Mouse (Mus musculus) hindbrain, embryonic 12.5 days (tissue): Measurements from ENCODE around the gene Mfsd4b3. TPM values are rescaled to one million over a fixed set of nuclear protein-coding genes. Genes with fewer than 3 reads are reported as not detected.
"Not testable (repeated sequence)": the region's sequence is repeated elsewhere in the genome, so short reads cannot be mapped to it uniquely, and the experiment has no call there.

Experiments
- ATAC-seq: fragments of 200-750 bp; cut with Nextera tagmentation; 2 replicates; pipeline ENCODE4 v1.8.0; 2017; ENCODE audit warnings: moderate TSS enrichment; ENCODE audit not compliant: low FRiP score
- H3K27ac ChIP-seq: fragments of 300-500 bp; sonication (generic); 2 replicates; pipeline ENCODE4 v1.5.1; 2016; ENCODE audit warnings: mild to moderate bottlenecking
- H3K27me3 ChIP-seq: fragments of 300-500 bp; sonication (generic); 2 replicates; pipeline ENCODE4 v1.6.1; 2016; ENCODE audit warnings: mild to moderate bottlenecking
- H3K36me3 ChIP-seq: fragments of 300-500 bp; sonication (generic); 2 replicates; pipeline ENCODE4 v1.6.1; 2016; ENCODE audit warnings: mild to moderate bottlenecking
- H3K4me1 ChIP-seq: fragments of 300-500 bp; sonication (generic); 2 replicates; pipeline ENCODE4 v1.6.1; 2016
- H3K4me2 ChIP-seq: fragments of 300-500 bp; sonication (generic); replicated peaks from 2 replicates; pipeline ENCODE4 v1.6.1; 2016; ENCODE audit warnings: mild to moderate bottlenecking
- H3K4me3 ChIP-seq: fragments of 300-500 bp; sonication (generic); 2 replicates; pipeline ENCODE4 v1.5.1; 2016; ENCODE audit warnings: mild to moderate bottlenecking
- H3K9ac ChIP-seq: fragments of 300-500 bp; sonication (generic); 2 replicates; pipeline ENCODE4 v1.6.1; 2016; ENCODE audit warnings: mild to moderate bottlenecking, moderate library complexity
- H3K9me3 ChIP-seq: fragments of 300-500 bp; sonication (generic); replicated peaks from 2 replicates; pipeline ENCODE4 v1.6.1; 2016; ENCODE audit warnings: mild to moderate bottlenecking
- WGBS: fragments of 180-500 bp; shearing (Covaris S2); methylation state at CpG from one replicate; pipeline ENCODE4 v1.1.7; 2016; 5-methylcytosine and 5-hydroxymethylcytosine counted together
- polyA plus RNA-seq: library from polyadenylated mRNA; unstranded; fragments of >200 nt; fragmentation: Nextera tagmentation; extraction: Ambion mirVana; gene quantifications from 2 replicates; pipeline ENCODE4 v1.2.1, GENCODE M21; 2016

Mfsd4b3 gene
- polyA plus RNA-seq, 1 experiment from 2014 or later: 0.19 TPM

DNA sequence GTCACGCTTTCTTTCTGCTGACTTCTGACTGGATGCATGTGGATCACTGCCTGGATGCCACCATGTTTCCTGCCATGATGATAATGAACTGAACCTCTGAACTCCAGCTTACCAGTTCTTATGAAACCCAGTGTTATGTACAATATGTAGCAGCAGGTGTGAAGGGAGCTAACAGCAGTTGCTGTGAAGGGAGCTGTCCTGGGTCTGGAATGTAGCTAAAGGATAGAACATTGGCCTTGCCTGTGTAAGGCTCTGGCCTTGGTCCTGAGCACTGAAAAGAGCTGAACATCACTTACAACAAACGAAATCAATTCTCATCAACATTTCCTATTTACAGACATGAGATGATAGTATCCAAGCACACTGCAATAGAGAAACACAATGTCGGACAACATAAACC, 7.6 kb upstream of the Mfsd4b3 start:
- ATAC-seq: no peak

DNA sequence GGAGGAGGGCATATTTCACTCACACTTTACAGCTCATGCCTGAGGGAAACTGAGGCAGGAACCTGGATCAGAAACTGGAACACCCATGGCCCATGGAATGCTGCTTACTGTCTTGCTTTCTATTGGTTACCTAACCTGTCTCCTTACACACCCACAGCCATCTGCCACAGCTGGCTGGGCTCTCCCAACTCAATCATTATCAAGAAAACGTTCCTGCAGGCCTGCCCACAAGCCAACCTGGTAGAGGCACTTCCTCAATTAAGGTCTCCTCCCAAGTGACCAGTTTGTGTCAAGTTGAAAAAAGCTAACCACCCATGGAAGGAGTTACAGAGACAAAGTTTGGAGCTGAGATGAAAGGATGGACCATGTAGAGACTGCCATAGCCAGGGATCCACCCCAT, 2.0 kb upstream of the Mfsd4b3 start:
- H3K4me2 ChIP-seq: no peak overlapping the region
- H3K9me3 ChIP-seq: no peaks in the 10 kb centered on the region
- H3K4me1 ChIP-seq: peaks cover 7% of the 10 kb centered on the region; the same call in 1 of the 2 replicates
- ATAC-seq: no peak
- no peak overlapping the region for H3K27ac ChIP-seq
- H3K4me3 ChIP-seq: no peak overlapping the region
- H3K27me3 ChIP-seq: no peaks in the 10 kb centered on the region; the same call in 1 of the 2 replicates
- H3K36me3 ChIP-seq: no peaks in the 10 kb centered on the region
- H3K9ac ChIP-seq: no peak overlapping the region
- WGBS: 61% methylated on average over 1 of the region's 1 CpGs

More for the DNA sequence above, 7.6 kb upstream of the Mfsd4b3 start:
- Histone ChIP-seq H3K9ac (no peak overlapping the region), H3K9me3 (no peaks in the 10 kb centered on the region), H3K4me1 (no peaks in the 10 kb centered on the region), H3K4me3 (no peak overlapping the region), H3K27ac (no peak overlapping the region), H3K27me3 (no peaks in the 10 kb centered on the region), H3K4me2 (no peak overlapping the region), H3K36me3 (no peaks in the 10 kb centered on the region)
- 89% methylated on average over 3 of the region's 3 CpGs for WGBS

DNA sequence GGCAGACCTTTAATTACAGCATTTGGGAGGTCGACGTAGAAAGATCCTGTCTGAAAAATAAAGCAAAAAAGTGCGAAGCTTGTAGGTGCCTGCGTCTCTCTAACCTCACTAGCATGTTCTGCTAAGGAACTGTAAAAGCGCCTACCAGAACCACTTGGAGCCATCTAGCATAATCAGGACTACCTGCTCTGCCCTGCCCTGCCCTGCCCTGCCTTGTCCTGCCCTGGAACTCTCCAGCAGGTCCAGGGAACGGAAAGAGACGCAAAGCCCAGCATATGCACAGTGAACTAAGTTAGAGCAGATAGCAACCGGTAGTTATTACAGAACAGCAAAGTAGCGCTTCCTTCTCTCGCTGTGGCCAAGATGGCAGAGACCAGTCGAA, 479 bp upstream of the Mfsd4b3 start:
- H3K9ac ChIP-seq: no peak overlapping the region
- no peak overlapping the region for H3K27ac ChIP-seq
- no peaks in the 10 kb centered on the region for H3K36me3 ChIP-seq
- no peaks in the 10 kb centered on the region; the same call in 1 of the 2 replicates for H3K27me3 ChIP-seq
- H3K4me3 ChIP-seq: peak overlapping the region; percentile 50
- H3K9me3 ChIP-seq: no peaks in the 10 kb centered on the region
- ATAC-seq: peak; percentile 51
- H3K4me2 ChIP-seq: peak overlapping the region; percentile 98
- WGBS: 45% methylated on average over 11 of the region's 11 CpGs
- H3K4me1 ChIP-seq: peaks cover 7% of the 10 kb centered on the region; the same call in 1 of the 2 replicates

- Histone ChIP-seq H3K4me3 (no peak overlapping the region), H3K9me3 (no peaks in the 10 kb centered on the region), H3K9ac (no peak overlapping the region), H3K36me3 (no peaks in the 10 kb centered on the region), H3K4me1 (peaks cover 7% of the 10 kb centered on the region; the same call in 1 of the 2 replicates), H3K27me3 (no peaks in the 10 kb centered on the region; the same call in 1 of the 2 replicates), H3K4me2 (no peak overlapping the region), H3K27ac (no peak overlapping the region)
- WGBS: 78% methylated on average over 4 of the region's 4 CpGs
- ATAC-seq: no peak
Measured at GRCm38 (mm10) chr10:39958266-39958665, 1.7 kb downstream of the Mfsd4b3 start.

- 69% methylated on average over 2 of the region's 2 CpGs for WGBS
- no peak overlapping the region for H3K4me2 ChIP-seq
- H3K27ac ChIP-seq: no peak overlapping the region
- H3K4me3 ChIP-seq: no peak overlapping the region
- H3K9me3 ChIP-seq: no peaks in the 10 kb centered on the region
- H3K36me3 ChIP-seq: no peaks in the 10 kb centered on the region
- peaks cover 7% of the 10 kb centered on the region; the same call in 1 of the 2 replicates for H3K4me1 ChIP-seq
- H3K9ac ChIP-seq: no peak overlapping the region
- no peak for ATAC-seq
- H3K27me3 ChIP-seq: no peaks in the 10 kb centered on the region; the same call in 1 of the 2 replicates
Measured at GRCm38 (mm10) chr10:39956340-39956878, 3.5 kb downstream of the Mfsd4b3 start.

DNA sequence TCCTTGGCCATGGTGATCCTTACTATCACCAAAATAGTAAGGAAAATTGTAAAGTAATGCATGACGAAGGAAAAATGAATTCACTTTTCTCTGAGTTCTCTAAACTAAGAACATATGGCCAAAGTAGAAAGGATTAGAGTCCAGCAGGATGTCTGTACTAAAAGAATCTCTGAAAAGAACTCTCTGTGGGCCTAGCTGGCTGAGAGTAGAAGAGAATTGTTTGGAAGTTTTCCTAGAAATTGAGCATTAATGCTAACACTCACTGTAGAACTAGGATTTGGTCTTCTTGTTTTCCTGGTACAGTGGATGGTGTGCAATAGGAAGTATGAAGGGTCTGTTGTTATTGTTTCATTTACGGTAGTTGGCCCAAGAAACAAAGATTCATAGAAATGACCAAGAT, 4.8 kb downstream of the Mfsd4b3 start:
- Histone ChIP-seq H3K9me3 (no peaks in the 10 kb centered on the region), H3K36me3 (no peaks in the 10 kb centered on the region), H3K27me3 (no peaks in the 10 kb centered on the region; the same call in 1 of the 2 replicates), H3K4me3 (no peak overlapping the region), H3K9ac (no peak overlapping the region), H3K4me1 (peaks cover 3% of the 10 kb centered on the region; the same call in 1 of the 2 replicates), H3K27ac (no peak overlapping the region), H3K4me2 (no peak overlapping the region)
- no peak for ATAC-seq
- WGBS: 81% methylated on average over 2 of the region's 2 CpGs

- H3K27ac ChIP-seq: no peak overlapping the region
- no peak overlapping the region for H3K4me3 ChIP-seq
- H3K4me2 ChIP-seq: no peak overlapping the region
- WGBS: 89% methylated on average over 2 of the region's 2 CpGs
- ATAC-seq: no peak
- H3K4me1 ChIP-seq: no peaks in the 10 kb centered on the region
- no peaks in the 10 kb centered on the region for H3K36me3 ChIP-seq
- no peaks in the 10 kb centered on the region for H3K27me3 ChIP-seq
- no peak overlapping the region for H3K9ac ChIP-seq
- H3K9me3 ChIP-seq: no peaks in the 10 kb centered on the region
Measured at GRCm38 (mm10) chr10:39949377-39949954, 10.5 kb downstream of the Mfsd4b3 start.

DNA sequence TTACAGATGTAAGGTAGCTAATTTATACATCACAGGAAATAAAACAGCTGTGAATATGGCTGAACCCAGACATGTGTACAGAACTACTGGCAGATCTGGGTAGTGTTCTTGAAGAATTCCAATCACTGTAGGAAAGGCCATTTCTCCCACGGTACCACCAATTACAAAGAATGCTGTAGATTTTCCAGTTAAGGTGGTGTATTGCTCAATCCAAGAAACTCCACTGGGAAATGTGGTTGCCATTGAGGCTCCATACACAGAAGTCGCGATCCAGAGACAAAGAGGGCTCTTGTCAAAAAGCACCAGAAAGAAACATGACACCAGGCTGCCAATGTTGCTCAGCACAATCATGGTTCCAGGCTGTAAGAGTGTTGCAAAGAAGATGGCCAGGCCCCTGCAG, 12.8 kb downstream of the Mfsd4b3 start:
- not testable (repeated sequence) for H3K36me3 ChIP-seq, H3K4me3 ChIP-seq, H3K4me2 ChIP-seq, H3K9me3 ChIP-seq, H3K27me3 ChIP-seq, H3K9ac ChIP-seq, ATAC-seq, H3K27ac ChIP-seq, H3K4me1 ChIP-seq
- 69% methylated on average over 3 of the region's 3 CpGs for WGBS

GRCm38 (mm10) chr10:39936553-39936952, 23.4 kb downstream of the Mfsd4b3 start:
- no peak overlapping the region for H3K4me3 ChIP-seq
- WGBS: 80% methylated on average over 7 of the region's 7 CpGs
- no peak for ATAC-seq

GRCm38 (mm10) chr10:39926616-39927139, 33.3 kb downstream of the Mfsd4b3 start, which contains the start of gene Mfsd4b2:
Gene Mfsd4b2 (minus strand): TSS chr10:39926923.
- H3K4me2 ChIP-seq: peak within 1 kb of the TSS; percentile 91
- no peak within 1 kb of the TSS for H3K27ac ChIP-seq
- peak within 1 kb of the TSS; percentile 48 for H3K4me3 ChIP-seq
- H3K36me3 ChIP-seq: no peaks in the 10 kb centered on the region
- peaks cover 8% of the 10 kb centered on the region for H3K4me1 ChIP-seq
- no peaks in the 10 kb centered on the region for H3K9me3 ChIP-seq
- H3K27me3 ChIP-seq: peaks cover 21% of the 10 kb centered on the region
- WGBS: 1% methylated on average over 40 of the region's 41 CpGs
- H3K9ac ChIP-seq: peak within 1 kb of the TSS; percentile 62
- peak; percentile 35 for ATAC-seq

More at GRCm38 (mm10) chr10:39936553-39936952, 23.4 kb downstream of the Mfsd4b3 start:
- no peaks in the 10 kb centered on the region for H3K4me1 ChIP-seq
- H3K9ac ChIP-seq: no peak overlapping the region
- H3K9me3 ChIP-seq: no peaks in the 10 kb centered on the region
- H3K27me3 ChIP-seq: no peaks in the 10 kb centered on the region
- no peak overlapping the region for H3K27ac ChIP-seq
- H3K4me2 ChIP-seq: no peak overlapping the region
- H3K36me3 ChIP-seq: no peaks in the 10 kb centered on the region

DNA sequence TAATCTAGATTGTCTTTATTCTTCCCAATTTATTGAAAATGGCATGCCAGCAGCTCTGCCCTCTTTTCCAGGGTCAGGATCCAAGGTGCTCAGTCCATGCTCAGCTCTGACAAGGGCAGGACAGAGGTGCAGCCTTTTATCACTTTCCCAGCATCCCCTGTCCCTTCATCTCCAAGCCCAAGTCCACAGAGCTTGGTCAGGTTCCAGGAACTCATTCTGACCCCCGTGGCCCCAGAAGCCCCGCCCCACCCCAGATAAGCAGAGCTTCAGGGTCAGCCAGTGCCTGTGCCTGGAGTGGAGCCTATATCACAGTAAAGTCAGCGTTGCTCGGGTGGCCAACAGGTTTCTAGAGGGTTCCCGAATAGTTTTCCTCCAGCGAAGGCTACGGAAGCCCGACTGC, 35.4 kb downstream of the Mfsd4b3 start:
- H3K27ac ChIP-seq, ATAC-seq, H3K4me2 ChIP-seq, H3K4me1 ChIP-seq, H3K9ac ChIP-seq, H3K36me3 ChIP-seq, H3K4me3 ChIP-seq, H3K9me3 ChIP-seq: not testable (repeated sequence)
- peaks cover 21% of the 10 kb centered on the region for H3K27me3 ChIP-seq
- 77% methylated on average over 8 of the region's 8 CpGs for WGBS

GRCm38 (mm10) chr10:39912616-39913015, 47.3 kb downstream of the Mfsd4b3 start:
- Histone ChIP-seq H3K9me3 (no peaks in the 10 kb centered on the region), H3K9ac (no peak overlapping the region), H3K36me3 (no peaks in the 10 kb centered on the region), H3K4me3 (no peak overlapping the region), H3K27me3 (no peaks in the 10 kb centered on the region), H3K4me2 (no peak overlapping the region), H3K27ac (no peak overlapping the region), H3K4me1 (no peaks in the 10 kb centered on the region)
- ATAC-seq: no peak
